Mouse (Mus musculus) midbrain, embryonic 15.5 days (tissue): ENCODE data around the gene Tbc1d30. TPM values are rescaled to one million over a fixed set of nuclear protein-coding genes. Genes with fewer than 3 reads are reported as not detected.

ENCODE experiments used
- ATAC-seq: fragments of 200-750 bp; cut with Nextera tagmentation; replicated peaks from 2 replicates; pipeline ENCODE4 v1.8.0; 2017; ENCODE audit warnings: moderate TSS enrichment
- H3K27ac ChIP-seq: fragments of 300-500 bp; sonication (generic); 2 replicates; pipeline ENCODE4 v1.5.1; 2015; ENCODE audit warnings: mild to moderate bottlenecking, inconsistent platforms
- H3K27me3 ChIP-seq: fragments of 300-500 bp; sonication (generic); replicated peaks from 2 replicates; pipeline ENCODE4 v1.6.1; 2015; ENCODE audit warnings: inconsistent platforms
- H3K36me3 ChIP-seq: fragments of 300-500 bp; sonication (generic); replicated peaks from 2 replicates; pipeline ENCODE4 v1.6.1; 2015; ENCODE audit warnings: inconsistent platforms
- H3K4me1 ChIP-seq: fragments of 300-500 bp; sonication (generic); 2 replicates; pipeline ENCODE4 v1.6.1; 2015; ENCODE audit warnings: inconsistent platforms
- H3K4me2 ChIP-seq: fragments of 300-500 bp; sonication (generic); 2 replicates; pipeline ENCODE4 v1.6.1; 2015; ENCODE audit warnings: inconsistent platforms, mild to moderate bottlenecking, moderate library complexity
- H3K4me3 ChIP-seq: fragments of 300-500 bp; sonication (generic); 2 replicates; pipeline ENCODE4 v1.5.1; 2015; ENCODE audit warnings: mild to moderate bottlenecking, inconsistent platforms
- H3K9ac ChIP-seq: fragments of 300-500 bp; sonication (generic); 2 replicates; pipeline ENCODE4 v1.6.1; 2015; ENCODE audit warnings: mild to moderate bottlenecking, inconsistent platforms
- H3K9me3 ChIP-seq: fragments of 300-500 bp; sonication (generic); 2 replicates; pipeline ENCODE4 v1.6.1; 2016; ENCODE audit warnings: inconsistent platforms
- WGBS: fragments of 180-500 bp; shearing (Covaris S2); methylation state at CpG from one replicate; pipeline ENCODE4 v1.1.7; 2015; ENCODE audit warnings: mixed read lengths; 5-methylcytosine and 5-hydroxymethylcytosine counted together
- polyA plus RNA-seq: library from polyadenylated mRNA; unstranded; fragments of >200 nt; fragmentation: Nextera tagmentation; extraction: Ambion mirVana; gene quantifications from 2 replicates; pipeline ENCODE4 v1.2.1, GENCODE M21; 2015

Gene Tbc1d30
- polyA plus RNA-seq, 1 experiment from 2014 or later: 14.1 TPM

DNA sequence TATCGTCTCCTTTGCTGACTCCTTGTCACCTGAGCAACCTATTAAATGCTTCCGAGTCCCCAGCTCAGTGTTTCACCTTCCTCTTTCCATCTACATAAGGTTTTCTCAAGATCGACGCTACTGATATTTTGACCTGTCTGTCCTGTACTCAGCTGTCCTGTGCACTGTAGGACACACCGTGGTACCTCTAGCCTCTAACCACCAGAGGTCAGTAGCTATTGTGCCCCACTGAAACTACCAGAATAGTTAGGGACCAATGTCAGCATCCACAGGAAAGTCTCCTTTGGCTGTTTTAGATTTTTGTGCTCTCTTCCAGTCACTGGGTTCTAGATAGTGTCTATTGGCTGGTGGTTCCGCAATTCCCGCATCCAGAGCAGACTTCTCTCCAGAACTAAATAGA, 98.3 kb downstream of the Tbc1d30 start:
- H3K4me1 ChIP-seq: no peaks in the 10 kb centered on the region
- no peak overlapping the region for H3K9ac ChIP-seq
- no peak overlapping the region for H3K27ac ChIP-seq
- ATAC-seq: no peak
- no peaks in the 10 kb centered on the region for H3K36me3 ChIP-seq
- no peaks in the 10 kb centered on the region for H3K9me3 ChIP-seq
- no peak overlapping the region for H3K4me3 ChIP-seq
- 76% methylated on average over 7 of the region's 7 CpGs for WGBS
- H3K4me2 ChIP-seq: no peak overlapping the region
- no peaks in the 10 kb centered on the region for H3K27me3 ChIP-seq

DNA sequence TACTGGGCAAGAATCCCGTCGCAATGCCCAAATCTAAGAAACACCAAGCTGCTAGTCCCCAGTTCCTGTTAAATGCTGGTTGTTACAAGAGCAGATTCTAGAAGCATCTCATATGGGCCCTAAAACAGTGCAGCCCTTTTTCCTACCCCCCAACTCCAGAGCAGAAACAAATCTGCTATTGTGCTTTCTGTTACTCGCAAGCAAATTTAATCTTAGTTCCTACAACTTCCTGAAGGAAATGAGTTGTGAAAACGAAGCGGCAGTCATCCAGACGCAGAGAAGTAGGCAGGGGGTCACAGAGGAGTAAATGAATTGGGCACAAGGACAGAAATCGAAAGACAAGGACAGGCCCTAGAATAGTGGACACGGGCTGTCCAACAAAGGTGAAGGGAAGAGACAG, 99.9 kb downstream of the Tbc1d30 start:
- WGBS: 77% methylated on average over 8 of the region's 8 CpGs
- ATAC-seq: no peak
- no peaks in the 10 kb centered on the region for H3K27me3 ChIP-seq

DNA sequence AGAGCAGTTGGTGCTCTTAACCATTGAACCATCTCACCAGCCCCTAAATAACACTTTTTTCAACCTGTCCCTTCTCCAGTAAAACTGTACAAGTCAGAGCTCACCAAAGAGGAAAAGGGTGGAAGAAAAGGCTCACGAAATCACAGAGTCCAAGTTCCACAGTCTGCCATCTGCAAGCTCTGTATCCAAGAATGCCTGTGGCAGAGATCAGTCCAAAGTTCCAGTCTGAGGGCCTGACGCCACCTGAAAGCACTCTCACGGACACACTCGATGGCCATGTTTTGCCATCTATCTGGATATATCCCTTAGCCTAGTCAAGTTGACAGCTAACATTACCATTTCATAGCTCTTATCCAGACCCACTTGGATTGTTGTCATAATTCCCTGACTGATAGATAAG, 101.3 kb downstream of the Tbc1d30 start:
- ATAC-seq: no peak
- Histone ChIP-seq H3K4me3 (no peak overlapping the region), H3K9ac (no peak overlapping the region), H3K27me3 (no peaks in the 10 kb centered on the region), H3K27ac (no peak overlapping the region), H3K9me3 (no peaks in the 10 kb centered on the region), H3K4me2 (no peak overlapping the region), H3K36me3 (no peaks in the 10 kb centered on the region), H3K4me1 (no peaks in the 10 kb centered on the region)
- 87% methylated on average over 4 of the region's 4 CpGs for WGBS

More for the DNA sequence above, 99.9 kb downstream of the Tbc1d30 start:
- H3K27ac ChIP-seq: no peak overlapping the region
- H3K36me3 ChIP-seq: no peaks in the 10 kb centered on the region
- no peak overlapping the region for H3K4me2 ChIP-seq
- no peaks in the 10 kb centered on the region for H3K9me3 ChIP-seq
- no peak overlapping the region for H3K4me3 ChIP-seq
- no peaks in the 10 kb centered on the region for H3K4me1 ChIP-seq
- H3K9ac ChIP-seq: no peak overlapping the region

DNA sequence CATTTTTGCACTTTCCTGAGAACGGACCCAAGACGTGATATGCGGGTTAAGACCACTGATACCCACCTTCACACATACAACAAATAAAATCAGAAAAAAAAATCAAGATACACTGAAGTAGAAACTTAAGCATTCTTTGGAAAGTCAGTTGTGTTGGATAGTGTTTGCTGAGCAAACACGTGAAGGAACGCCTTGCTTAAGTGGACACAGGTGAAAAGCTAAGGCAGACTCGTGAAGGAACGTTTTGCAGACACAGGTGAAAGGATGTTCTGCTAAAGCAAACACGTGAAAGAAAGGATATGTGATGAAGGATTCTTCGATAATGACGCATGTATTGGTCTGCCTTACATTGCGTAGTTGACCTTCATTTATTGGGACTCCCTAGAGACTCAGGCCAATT, 103.5 kb downstream of the Tbc1d30 start:
- Histone ChIP-seq H3K4me3 (no peak overlapping the region), H3K4me2 (no peak overlapping the region), H3K36me3 (no peaks in the 10 kb centered on the region), H3K9ac (no peak overlapping the region), H3K27me3 (no peaks in the 10 kb centered on the region), H3K9me3 (no peaks in the 10 kb centered on the region), H3K4me1 (no peaks in the 10 kb centered on the region), H3K27ac (no peak overlapping the region)
- no peak for ATAC-seq
- 95% methylated on average over 11 of the region's 11 CpGs for WGBS

DNA sequence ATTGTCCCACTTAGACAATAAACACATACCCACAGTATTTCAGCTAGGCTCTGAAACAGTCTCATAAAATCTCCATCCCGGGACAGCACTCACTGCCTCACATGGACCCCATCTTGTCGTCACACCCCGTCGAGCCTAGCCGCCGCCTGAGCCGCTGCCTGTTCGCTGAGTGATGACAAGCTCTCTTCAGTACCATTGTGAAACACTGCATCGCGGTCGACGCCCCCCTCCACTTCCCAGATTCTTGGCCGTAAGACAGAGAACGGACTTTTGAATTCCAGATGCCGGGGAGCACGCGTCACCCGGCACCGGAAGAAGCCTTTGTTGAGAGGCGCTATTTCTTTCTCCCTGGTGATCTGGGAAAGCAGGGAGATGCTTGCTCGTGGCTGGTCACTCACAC, 104.1 kb downstream of the Tbc1d30 start:
- H3K9ac ChIP-seq: no peak overlapping the region
- 77% methylated on average over 21 of the region's 21 CpGs for WGBS
- no peak overlapping the region for H3K4me2 ChIP-seq
- H3K27me3 ChIP-seq: no peaks in the 10 kb centered on the region
- no peak for ATAC-seq
- no peaks in the 10 kb centered on the region for H3K9me3 ChIP-seq
- no peak overlapping the region for H3K27ac ChIP-seq
- no peaks in the 10 kb centered on the region for H3K4me1 ChIP-seq
- H3K36me3 ChIP-seq: no peaks in the 10 kb centered on the region
- no peak overlapping the region for H3K4me3 ChIP-seq

DNA sequence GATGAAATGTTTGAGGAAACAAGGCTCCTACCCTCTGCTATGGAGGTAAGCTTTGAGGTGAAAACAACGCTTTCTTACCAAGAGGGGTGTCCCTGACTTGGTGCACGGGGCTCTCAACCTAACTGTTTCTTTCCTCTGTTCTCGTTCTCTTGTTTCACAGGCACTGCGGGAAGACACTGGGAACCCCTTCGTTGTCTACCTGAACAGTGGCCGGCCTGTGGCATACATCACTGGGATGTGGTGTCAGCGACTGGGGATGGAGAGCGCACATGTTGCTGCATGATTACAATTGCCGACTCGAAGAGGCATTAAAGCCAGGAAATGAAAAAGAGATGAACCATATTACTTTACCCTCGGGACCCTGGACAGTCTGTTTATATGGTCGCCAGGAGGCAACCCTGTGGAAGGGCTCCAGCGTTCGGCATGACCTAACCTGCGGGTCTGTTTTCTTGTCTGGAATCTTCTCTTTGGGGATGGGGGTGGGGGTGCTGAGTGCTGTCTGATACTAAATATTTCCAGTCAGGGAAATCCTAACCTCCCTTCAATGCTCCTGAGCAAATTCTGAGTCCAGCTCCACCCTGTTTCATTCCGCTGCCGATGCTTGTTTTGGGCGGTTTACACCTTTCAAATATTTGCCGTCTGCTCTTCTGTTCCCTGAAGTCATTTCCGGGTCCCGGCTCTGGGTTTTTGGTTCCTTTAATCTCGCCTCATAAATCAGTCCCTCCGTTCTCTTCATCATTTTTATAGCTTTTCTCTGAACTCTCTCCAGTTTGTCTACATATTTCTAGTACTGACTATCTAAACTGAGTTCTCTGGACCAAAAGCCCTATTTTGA, 107.5 kb downstream of the Tbc1d30 start:
- no peaks in the 10 kb centered on the region for H3K9me3 ChIP-seq
- no peak overlapping the region for H3K4me2 ChIP-seq
- WGBS: 89% methylated on average over 23 of the region's 23 CpGs
- no peak overlapping the region for H3K4me3 ChIP-seq
- H3K9ac ChIP-seq: no peak overlapping the region
- ATAC-seq: no peak
- H3K36me3 ChIP-seq: no peaks in the 10 kb centered on the region
- H3K27ac ChIP-seq: no peak overlapping the region
- peaks cover 2% of the 10 kb centered on the region for H3K4me1 ChIP-seq
- no peaks in the 10 kb centered on the region for H3K27me3 ChIP-seq

DNA sequence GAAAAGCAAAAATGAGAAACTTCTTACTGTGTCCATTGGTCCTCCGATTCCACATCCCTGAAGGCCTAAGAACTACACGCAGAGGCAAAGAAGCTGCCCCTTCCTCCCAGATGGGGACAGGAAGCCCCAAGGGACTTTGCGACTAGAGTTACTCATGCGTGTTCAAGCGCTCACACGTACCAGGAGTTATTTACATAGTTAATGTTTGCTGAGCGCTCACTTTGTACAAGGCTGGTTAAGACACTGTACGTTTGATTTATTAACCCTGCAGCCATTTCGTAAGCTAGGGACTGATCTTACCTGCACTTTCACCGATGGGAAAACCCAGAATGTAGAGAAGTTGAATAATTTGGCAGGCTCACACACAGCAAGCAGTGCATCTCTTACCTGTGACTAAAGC, 108.5 kb downstream of the Tbc1d30 start:
- no peak overlapping the region for H3K9ac ChIP-seq
- H3K27ac ChIP-seq: no peak overlapping the region
- H3K27me3 ChIP-seq: no peaks in the 10 kb centered on the region
- ATAC-seq: no peak
- no peaks in the 10 kb centered on the region for H3K9me3 ChIP-seq
- peaks cover 9% of the 10 kb centered on the region for H3K4me1 ChIP-seq
- H3K36me3 ChIP-seq: no peaks in the 10 kb centered on the region
- H3K4me3 ChIP-seq: no peak overlapping the region
- WGBS: 73% methylated on average over 10 of the region's 10 CpGs
- H3K4me2 ChIP-seq: no peak overlapping the region

DNA sequence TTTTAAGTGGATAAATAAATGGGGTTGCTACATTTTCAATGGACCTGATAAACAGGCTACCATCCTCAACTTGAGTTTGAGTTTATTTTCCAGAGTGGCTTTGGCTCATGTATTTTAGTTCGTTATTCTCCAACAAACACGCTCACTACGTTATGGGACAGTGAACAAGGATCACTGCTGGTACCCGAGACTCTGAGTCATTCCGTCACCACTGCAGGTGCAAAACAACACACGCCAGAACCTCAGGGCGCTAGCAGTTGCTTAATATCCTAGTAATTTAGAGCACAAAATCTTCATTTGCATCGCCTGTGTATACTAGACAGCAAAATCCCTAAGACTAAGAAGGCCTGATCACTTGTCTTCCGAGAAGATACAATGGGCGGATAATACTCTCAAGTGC, 112.0 kb downstream of the Tbc1d30 start:
- Histone ChIP-seq H3K4me2 (no peak overlapping the region), H3K36me3 (no peaks in the 10 kb centered on the region), H3K27me3 (no peaks in the 10 kb centered on the region), H3K9ac (no peak overlapping the region), H3K4me3 (no peak overlapping the region), H3K4me1 (peaks cover 9% of the 10 kb centered on the region), H3K27ac (no peak overlapping the region), H3K9me3 (no peaks in the 10 kb centered on the region)
- no peak for ATAC-seq
- 80% methylated on average over 10 of the region's 10 CpGs for WGBS

DNA sequence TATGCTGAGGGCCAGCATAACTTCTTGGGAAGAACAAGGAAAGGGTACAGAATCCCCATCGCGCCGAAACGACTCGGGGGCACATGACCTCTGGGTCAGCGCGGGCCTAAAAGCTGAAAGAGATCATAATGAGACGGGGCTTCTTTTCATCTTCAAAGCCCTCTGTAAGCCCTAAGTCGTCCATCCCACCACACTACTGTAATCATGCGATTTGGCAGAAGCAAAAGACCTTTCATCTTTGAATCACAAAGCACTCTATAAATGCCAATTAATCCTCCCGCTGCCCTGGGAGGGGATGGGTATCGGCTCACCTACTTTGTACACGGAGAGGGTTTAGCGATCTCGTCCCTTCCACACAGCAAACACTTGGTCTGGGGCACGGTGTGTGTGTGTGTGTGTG, 112.5 kb downstream of the Tbc1d30 start:
- H3K4me3 ChIP-seq: no peak overlapping the region
- H3K36me3 ChIP-seq: no peaks in the 10 kb centered on the region
- H3K9me3 ChIP-seq: no peaks in the 10 kb centered on the region
- no peaks in the 10 kb centered on the region for H3K27me3 ChIP-seq
- H3K27ac ChIP-seq: no peak overlapping the region
- peak; percentile 72 for ATAC-seq
- peaks cover 9% of the 10 kb centered on the region for H3K4me1 ChIP-seq
- H3K4me2 ChIP-seq: peak overlapping the region; percentile 5; the same call in 1 of the 2 replicates
- no peak overlapping the region for H3K9ac ChIP-seq
- 30% methylated on average over 16 of the region's 16 CpGs for WGBS

DNA sequence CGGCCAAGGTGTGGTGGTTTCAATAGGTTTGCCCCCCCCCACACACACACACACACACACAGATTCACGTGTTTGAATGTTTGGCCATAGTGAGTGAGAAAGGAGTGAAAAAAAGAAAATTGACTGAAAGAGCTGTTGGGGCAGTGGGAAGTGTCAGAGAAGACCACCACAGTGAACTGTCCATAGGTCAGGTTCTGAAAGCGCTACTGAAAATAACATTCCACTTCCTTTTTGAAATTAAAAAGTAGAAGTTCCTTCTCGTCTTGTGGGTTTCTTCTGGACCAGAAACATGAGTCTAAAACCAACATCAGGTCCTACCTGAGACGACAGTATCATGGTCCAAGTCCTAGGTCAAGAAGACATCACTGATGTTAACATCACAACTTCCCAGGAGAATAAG, 113.7 kb downstream of the Tbc1d30 start:
- no peak for ATAC-seq
- Histone ChIP-seq H3K27ac (no peak overlapping the region), H3K36me3 (no peaks in the 10 kb centered on the region), H3K9ac (no peak overlapping the region), H3K9me3 (no peaks in the 10 kb centered on the region), H3K27me3 (no peaks in the 10 kb centered on the region), H3K4me2 (no peak overlapping the region), H3K4me3 (no peak overlapping the region), H3K4me1 (peaks cover 9% of the 10 kb centered on the region)
- WGBS: 88% methylated on average over 5 of the region's 5 CpGs

DNA sequence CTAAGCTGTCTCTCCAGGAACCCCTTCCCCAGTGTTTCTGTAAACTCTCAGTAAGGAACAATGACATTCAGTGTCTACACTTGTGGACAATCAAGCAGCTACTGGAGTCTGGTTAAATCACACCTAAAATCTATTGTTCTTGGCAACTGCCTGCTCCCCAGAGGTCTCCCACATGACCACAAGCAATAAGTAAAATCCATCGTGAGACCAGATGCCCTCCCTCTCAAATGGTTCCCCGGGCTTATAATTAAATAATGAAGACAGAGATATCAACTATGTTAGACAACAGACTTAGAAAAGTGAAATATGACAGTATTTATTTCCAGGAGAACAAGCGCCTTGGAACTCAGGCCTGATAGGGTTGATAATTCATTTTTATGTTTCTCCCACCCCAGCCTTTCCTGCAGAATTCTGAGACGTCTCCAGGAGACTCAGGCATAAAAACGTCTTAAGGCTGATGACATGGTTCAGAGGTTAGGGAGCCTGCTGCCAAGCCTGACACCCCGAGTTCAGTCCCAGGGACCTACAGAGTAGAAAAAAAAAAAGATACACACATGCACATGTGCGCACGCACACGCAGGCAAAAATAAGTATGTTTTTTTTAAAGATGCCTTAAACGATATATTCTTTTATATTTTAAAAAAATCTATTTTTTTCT, 115.8 kb downstream of the Tbc1d30 start:
- Histone ChIP-seq H3K27me3 (no peaks in the 10 kb centered on the region), H3K9me3 (no peaks in the 10 kb centered on the region), H3K4me1 (peaks cover 9% of the 10 kb centered on the region), H3K4me2 (no peak overlapping the region), H3K4me3 (no peak overlapping the region), H3K36me3 (no peaks in the 10 kb centered on the region), H3K27ac (no peak overlapping the region), H3K9ac (no peak overlapping the region)
- ATAC-seq: no peak
- 79% methylated on average over 10 of the region's 10 CpGs for WGBS

DNA sequence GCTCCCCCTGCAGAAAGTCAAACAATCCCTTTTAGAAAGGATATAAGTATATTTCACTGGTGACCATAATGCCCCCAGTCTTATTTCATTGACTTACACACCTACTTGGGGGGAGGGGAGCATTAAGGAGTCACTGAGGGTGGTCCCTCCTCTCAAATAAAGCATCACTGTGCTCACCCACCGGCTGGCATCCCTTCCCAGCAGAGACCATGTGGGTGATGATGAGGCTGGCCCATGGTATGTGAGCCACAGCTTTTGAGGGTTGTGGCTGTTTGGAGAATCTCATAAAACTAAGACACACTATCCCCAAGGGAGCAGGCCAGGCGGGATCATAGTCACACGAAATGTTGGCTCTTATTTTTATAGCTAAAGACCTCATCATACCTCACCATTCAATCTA, 116.6 kb downstream of the Tbc1d30 start:
- H3K27ac ChIP-seq: no peak overlapping the region
- no peak overlapping the region for H3K4me2 ChIP-seq
- no peak overlapping the region for H3K9ac ChIP-seq
- H3K4me1 ChIP-seq: peaks cover 9% of the 10 kb centered on the region
- H3K36me3 ChIP-seq: no peaks in the 10 kb centered on the region
- H3K4me3 ChIP-seq: no peak overlapping the region
- ATAC-seq: no peak
- WGBS: 79% methylated on average over 3 of the region's 3 CpGs
- H3K27me3 ChIP-seq: no peaks in the 10 kb centered on the region
- H3K9me3 ChIP-seq: no peaks in the 10 kb centered on the region

DNA sequence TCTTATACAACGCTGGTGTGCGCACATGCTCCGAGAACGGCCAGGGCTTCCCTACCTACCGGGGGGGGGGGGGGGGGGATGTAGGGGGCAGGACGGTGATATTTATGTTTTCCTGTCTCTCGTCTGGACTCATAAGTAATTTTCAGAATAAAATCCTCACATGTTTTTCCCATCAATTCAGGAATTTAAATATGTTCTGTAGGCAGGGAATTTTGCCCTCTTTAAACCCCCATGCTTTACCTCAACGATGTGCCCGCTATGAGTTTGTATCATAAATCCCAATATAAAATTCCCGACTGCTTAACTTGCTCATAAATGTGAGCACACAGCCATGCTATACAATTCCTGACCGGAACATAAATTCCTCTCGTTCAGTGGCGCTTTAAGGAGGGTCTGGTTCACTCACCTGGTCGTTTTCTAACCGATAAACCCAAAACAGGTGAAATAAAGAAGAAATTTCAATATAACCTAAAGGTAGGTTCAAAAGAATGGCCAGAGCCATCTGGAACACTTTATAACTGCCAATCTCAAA, 122.6 kb downstream of the Tbc1d30 start:
- no peaks in the 10 kb centered on the region for H3K36me3 ChIP-seq
- no peak overlapping the region for H3K4me3 ChIP-seq
- no peak overlapping the region for H3K4me2 ChIP-seq
- no peaks in the 10 kb centered on the region for H3K27me3 ChIP-seq
- 92% methylated on average over 15 of the region's 15 CpGs for WGBS
- no peak overlapping the region for H3K9ac ChIP-seq
- ATAC-seq: no peak
- no peaks in the 10 kb centered on the region for H3K4me1 ChIP-seq
- H3K9me3 ChIP-seq: no peaks in the 10 kb centered on the region
- H3K27ac ChIP-seq: no peak overlapping the region
